ENCODE assay signal across 8 mouse cellular contexts in genomic region chr10:4334039-4334683, GRCm38 (mm10). TPM values are rescaled to one million over a fixed set of nuclear protein-coding genes. Genes with fewer than 3 reads are reported as not detected.
DNase-seq lines count a peak whose midpoint lies in the region; ATAC-seq lines count a peak whose summit lies in the region.

No protein-coding gene starts in this region.

- H3K27me3 ChIP-seq in embryonic facial prominence, embryonic 14.5 days (replicated peaks; ENCODE audit: control insufficient read depth, insufficient read depth, low read length) = no peaks in the 10 kb centered on the region

- no peaks in the 10 kb centered on the region for H3K9me3 ChIP-seq in embryonic facial prominence, embryonic 14.5 days (ENCODE audit: control insufficient read depth, low read length)

- peak overlapping the region; percentile 44 for H3K4me3 ChIP-seq in embryonic facial prominence, embryonic 14.5 days (ENCODE audit: low read depth, low read length)

- peak overlapping the region; percentile 76 for H3K4me2 ChIP-seq in embryonic facial prominence, embryonic 14.5 days (ENCODE audit: low read depth, low read length)

- H3K4me1 ChIP-seq in embryonic facial prominence, embryonic 14.5 days (ENCODE audit: control insufficient read depth, insufficient read depth, low read length) = peaks cover 19% of the 10 kb centered on the region

- 8% methylated on average over 22 of the region's 27 CpGs for WGBS in embryonic facial prominence, embryonic 14.5 days

- peak overlapping the region; percentile 53 for H3K9ac ChIP-seq in embryonic facial prominence, embryonic 14.5 days (ENCODE audit: low read depth, low read length)

- peak; percentile 89 for DNase-seq in 416B (ENCODE audit: low read depth)
- DNase-seq in adrenal gland, postnatal 4 days (ENCODE audit: low spot score in 2 of 2) = peak; percentile 64 to 74
- peak; percentile 88 for DNase-seq in embryonic facial prominence, embryonic 14.5 days (ENCODE audit: low spot score)
- DNase-seq in heart, adult 9 months (ENCODE audit: low spot score in 2 of 2) = peak; percentile 90 to 91
- peak; percentile 88 for DNase-seq in kidney, adult 9 months
- peak; percentile 91 for DNase-seq in liver
- DNase-seq in spleen, postnatal 4 days (ENCODE audit: low spot score in 2 of 2) = peak; percentile 82 to 89

- H3K27ac ChIP-seq in embryonic facial prominence, embryonic 14.5 days (replicated peaks; ENCODE audit: low read depth, low read length) = peak overlapping the region; percentile 16; the same call in 1 of the 2 replicates

- ATAC-seq in embryonic facial prominence, embryonic 14.5 days (ENCODE audit: low read depth) = peak; percentile 80
- peak; percentile 90 for ATAC-seq in monocyte, adult 5-6 weeks (replicated peaks; ENCODE audit: insufficient number of reproducible peaks, low FRiP score, low TSS enrichment, poor library complexity, severe bottlenecking)

- H3K36me3 ChIP-seq in embryonic facial prominence, embryonic 14.5 days (ENCODE audit: control insufficient read depth, insufficient read depth, low read length) = no peaks in the 10 kb centered on the region

RNA-seq across cellular contexts. Expression of gene Zbtb2, which starts 53.7 kb away (rescaled TPM):
- total RNA-seq in adrenal gland, postnatal 4 days (2021) = 10 to 100 TPM; 11.1 to 13.4 TPM
- polyA plus RNA-seq in embryonic facial prominence, embryonic 14.5 days (2014; fragmentation: Nextera tagmentation; extraction: Ambion mirVana) = 13.7 and 14.4 TPM in 2 replicates
- total RNA-seq in monocyte, adult 5-6 weeks (2017) = 25.2 to 30.1 TPM (median 28.5 TPM) in 3 replicates

Comparison
In these comparisons a context has a peak if more than half of its experiments do, and no peak if none do; other contexts are left out.
1. Peak in every context shown above with its lines: DNase-seq, ATAC-seq, H3K4me3 ChIP-seq and H3K27ac ChIP-seq.